Mouse (Mus musculus) liver, embryonic 14.5 days (tissue): ENCODE measurements at regions not wholly inside any gene's neighbourhood (a gene's known extent, or its start where the extent isn't known, plus 50 kb on each side); places are given as distances from the start of the nearest gene placed in this dataset.

Experiments used
- ATAC-seq: fragments of 200-750 bp; cut with Nextera tagmentation; 2 replicates; pipeline ENCODE4 v1.8.0; 2017; ENCODE audit warnings: moderate number of reproducible peaks, mild to moderate bottlenecking, moderate library complexity; ENCODE audit not compliant: insufficient read depth
- DNase-seq, 3 experiments: peaks; one replicate each; pipeline ENCODE4 v3.0.0-alpha.2; 2012 to 2013; ENCODE audit warnings: low read depth in 3 of 3, low spot score in 3 of 3
- H3K27ac ChIP-seq: fragments of 300-500 bp; sonication (generic); 2 replicates; pipeline ENCODE4 v1.5.1; 2014; ENCODE audit warnings: moderate library complexity, mild to moderate bottlenecking, control low read depth, inconsistent platforms
- H3K27me3 ChIP-seq: fragments of 300-500 bp; sonication (generic); 2 replicates; pipeline ENCODE4 v1.6.1; 2014; ENCODE audit warnings: mild to moderate bottlenecking, low read length, moderate library complexity; ENCODE audit not compliant: control insufficient read depth, insufficient read depth
- H3K36me3 ChIP-seq: fragments of 300-500 bp; sonication (generic); replicated peaks from 2 replicates; pipeline ENCODE4 v1.6.1; 2014; ENCODE audit warnings: low read depth; ENCODE audit not compliant: control insufficient read depth, insufficient read depth
- H3K4me1 ChIP-seq, 2 experiments: fragments of 200-500 bp in 1 of 2; fragments of 300-500 bp in 1 of 2; sonication (generic) in 1 of 2; replicated peaks; 2 replicates each; pipeline ENCODE4 v1.6.1; 2012 to 2014; ENCODE audit warnings: antibody characterized with exemption in 1 of 2, inconsistent platforms in 1 of 2, low read length in 1 of 2; ENCODE audit not compliant: control insufficient read depth in 2 of 2, insufficient read depth in 2 of 2
- H3K4me2 ChIP-seq: fragments of 300-500 bp; sonication (generic); 2 replicates; pipeline ENCODE4 v1.6.1; 2014; ENCODE audit warnings: low read depth, mild to moderate bottlenecking, control low read depth, moderate library complexity
- H3K4me3 ChIP-seq, 2 experiments: fragments of 200-500 bp in 1 of 2; fragments of 300-500 bp in 1 of 2; sonication (generic) in 1 of 2; 2 replicates each; pipeline ENCODE4 v1.5.1; 2012 to 2014; ENCODE audit warnings: low read depth in 2 of 2, low read length in 2 of 2, mild to moderate bottlenecking in 2 of 2, control low read depth in 1 of 2, inconsistent platforms in 1 of 2, moderate library complexity in 1 of 2; ENCODE audit not compliant: insufficient read depth in 1 of 2
- H3K9ac ChIP-seq: fragments of 300-500 bp; sonication (generic); replicated peaks from 2 replicates; pipeline ENCODE4 v1.6.1; 2014; ENCODE audit warnings: mild to moderate bottlenecking, control low read depth, moderate library complexity
- H3K9me3 ChIP-seq: fragments of 300-500 bp; sonication (generic); 2 replicates; pipeline ENCODE4 v1.6.1; 2016; ENCODE audit warnings: low read length, mixed read lengths; ENCODE audit not compliant: control insufficient read depth
- CTCF ChIP-seq: IDR thresholded peaks from 2 replicates; pipeline ENCODE4 v1.5.1; 2016; ENCODE audit warnings: antibody characterized with exemption, low read depth, control low read depth
- EP300 ChIP-seq: IDR thresholded peaks from 2 replicates; pipeline ENCODE4 v1.6.1; 2016; ENCODE audit warnings: antibody characterized with exemption, low read depth
- WGBS: fragments of 180-500 bp; shearing (Covaris S2); extraction: QIAGEN DNeasy Blood & Tissue Kit; methylation state at CpG from one replicate; pipeline ENCODE4 v1.1.7; 2014; ENCODE audit not compliant: insufficient replicate concordance; 5-methylcytosine and 5-hydroxymethylcytosine counted together

GRCm38 (mm10) chr13:102636032-102636431 is 57.3 kb upstream of the Cd180 start:
- no peak overlapping the region for H3K4me2 ChIP-seq
- H3K9me3 ChIP-seq, result no peaks in the 10 kb centered on the region
- ATAC-seq (no peak), DNase-seq (no peak)
- no peak overlapping the region for H3K9ac ChIP-seq
- WGBS, result 66% methylated on average over 8 of the region's 8 CpGs
- no peaks in the 10 kb centered on the region for H3K27me3 ChIP-seq
- no peak overlapping the region for H3K4me3 ChIP-seq
- H3K36me3 ChIP-seq, result no peaks in the 10 kb centered on the region
- H3K27ac ChIP-seq, result no peak overlapping the region
- TF ChIP-seq CTCF (no peak), EP300 (no peak)
- no peaks in the 10 kb centered on the region for H3K4me1 ChIP-seq

- Histone ChIP-seq H3K4me2 (no peak overlapping the region), H3K27ac (no peak overlapping the region), H3K9me3 (no peaks in the 10 kb centered on the region), H3K4me1 (no peaks in the 10 kb centered on the region), H3K36me3 (no peaks in the 10 kb centered on the region), H3K4me3 (no peak overlapping the region), H3K9ac (no peak overlapping the region), H3K27me3 (no peaks in the 10 kb centered on the region)
- DNase-seq (no peak), ATAC-seq (no peak)
- TF ChIP-seq EP300 (no peak), CTCF (no peak)
- 45% methylated on average over 5 of the region's 5 CpGs for whole genome bisulfite sequencing
Measured at GRCm38 (mm10) chr13:102637059-102637458, 56.3 kb upstream of the Cd180 start.

- Histone ChIP-seq H3K4me2 (no peak overlapping the region), H3K9me3 (no peaks in the 10 kb centered on the region), H3K4me3 (no peak overlapping the region), H3K9ac (no peak overlapping the region), H3K36me3 (no peaks in the 10 kb centered on the region), H3K4me1 (peaks cover 0 to 2% of the 10 kb centered on the region in 2 experiments; a peak in 2 of 4 replicates), H3K27ac (no peak overlapping the region), H3K27me3 (no peaks in the 10 kb centered on the region)
- no peak for TF ChIP-seq EP300
- DNase-seq, result no peak
- ATAC-seq, result no peak
- WGBS, result 71% methylated on average over 9 of the region's 9 CpGs
Measured at GRCm38 (mm10) chr13:102639651-102640050, 53.7 kb upstream of the Cd180 start.

GRCm38 (mm10) chr13:102640171-102640570 is 53.2 kb upstream of the Cd180 start:
- 64% methylated on average over 3 of the region's 3 CpGs for WGBS
- Histone ChIP-seq H3K4me1 (peaks cover 0 to 4% of the 10 kb centered on the region in 2 experiments; a peak in 2 of 4 replicates), H3K4me3 (no peak overlapping the region), H3K36me3 (no peaks in the 10 kb centered on the region), H3K9ac (no peak overlapping the region), H3K27me3 (no peaks in the 10 kb centered on the region), H3K27ac (no peak overlapping the region), H3K4me2 (no peak overlapping the region), H3K9me3 (no peaks in the 10 kb centered on the region)
- DNase-seq (no peak), ATAC-seq (no peak)
- TF ChIP-seq EP300 (no peak), CTCF (no peak)
